Mouse (Mus musculus) heart, adult 9 months (tissue): ENCODE measurements around the gene Slc35f1.

Experiments used
- DNase-seq, 2 experiments: peaks; one replicate each; pipeline ENCODE4 v3.0.0; 2022; ENCODE audit warnings: low spot score in 2 of 2

The Slc35f1 gene

GRCm38 (mm10) chr10:52690334-52690991 lies at the start of gene Slc35f1:
Slc35f1 (plus strand) TSS chr10:52690533.
- DNase-seq, result no peak

GRCm38 (mm10) chr10:52671234-52671633 lies 19.1 kb upstream of the Slc35f1 start:
- no peak for DNase-seq

GRCm38 (mm10) chr10:52690992-52691731 lies 829 bp downstream of the Slc35f1 start:
- no peak for DNase-seq

- no peak for DNase-seq
Measured at GRCm38 (mm10) chr10:52703688-52704087, 13.4 kb downstream of the Slc35f1 start.

- no peak for DNase-seq
Measured at GRCm38 (mm10) chr10:52704101-52705051, 14.0 kb downstream of the Slc35f1 start.

- no peak for DNase-seq
Measured at GRCm38 (mm10) chr10:52709482-52709881, 19.1 kb downstream of the Slc35f1 start.

GRCm38 (mm10) chr10:52712166-52712565 lies 21.8 kb downstream of the Slc35f1 start:
- DNase-seq, result no peak

- DNase-seq, result no peak
Measured at GRCm38 (mm10) chr10:52714557-52714956, 24.2 kb downstream of the Slc35f1 start.

GRCm38 (mm10) chr10:52715146-52715545 lies 24.8 kb downstream of the Slc35f1 start:
- no peak for DNase-seq

- no peak for DNase-seq
Measured at GRCm38 (mm10) chr10:52718199-52718917, 28.0 kb downstream of the Slc35f1 start.

- DNase-seq, result no peak
Measured at GRCm38 (mm10) chr10:52726674-52727073, 36.3 kb downstream of the Slc35f1 start.

GRCm38 (mm10) chr10:52742671-52743379 lies 52.5 kb downstream of the Slc35f1 start:
- no peak for DNase-seq

GRCm38 (mm10) chr10:52743831-52744230 lies 53.5 kb downstream of the Slc35f1 start:
- no peak for DNase-seq

GRCm38 (mm10) chr10:52748028-52748597 lies 57.8 kb downstream of the Slc35f1 start:
- no peak for DNase-seq

GRCm38 (mm10) chr10:52755949-52756679 lies 65.8 kb downstream of the Slc35f1 start:
- DNase-seq, result no peak

GRCm38 (mm10) chr10:52757496-52758260 lies 67.3 kb downstream of the Slc35f1 start:
- DNase-seq, result no peak

GRCm38 (mm10) chr10:52758589-52758988 lies 68.3 kb downstream of the Slc35f1 start:
- no peak for DNase-seq

GRCm38 (mm10) chr10:52760527-52760926 lies 70.2 kb downstream of the Slc35f1 start:
- DNase-seq, result no peak

GRCm38 (mm10) chr10:52779926-52780485 lies 89.7 kb downstream of the Slc35f1 start:
- DNase-seq, result no peak
